Mouse (Mus musculus): ENCODE data around the gene Pgm2l1.
"Not testable (repeated sequence)": the region's sequence is repeated elsewhere in the genome, so short reads cannot be mapped to it uniquely, and the experiment has no call there.

Pgm2l1 gene

DNA sequence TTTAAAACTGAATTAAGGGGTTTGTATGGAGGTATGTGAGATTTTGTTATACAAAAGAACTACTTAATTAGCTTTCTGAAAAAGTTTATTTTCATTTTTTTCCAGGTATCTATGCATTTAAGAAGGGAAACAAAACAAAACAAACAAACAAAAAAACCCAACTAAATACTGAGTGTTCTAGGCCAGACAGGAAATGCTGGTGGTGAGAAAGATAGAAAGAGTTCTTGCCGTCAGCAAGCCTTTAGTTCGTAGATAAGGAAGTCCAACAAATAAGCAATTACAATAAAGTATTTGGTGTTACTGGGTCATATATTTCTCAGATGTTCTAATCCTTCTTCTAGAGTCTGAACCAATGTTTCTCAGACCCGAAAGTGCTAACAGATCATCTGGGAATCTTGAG lies 1.8 kb downstream of the Pgm2l1 start:
- DNase-seq (ENCODE audit: low read depth, low spot score): no peak

DNA sequence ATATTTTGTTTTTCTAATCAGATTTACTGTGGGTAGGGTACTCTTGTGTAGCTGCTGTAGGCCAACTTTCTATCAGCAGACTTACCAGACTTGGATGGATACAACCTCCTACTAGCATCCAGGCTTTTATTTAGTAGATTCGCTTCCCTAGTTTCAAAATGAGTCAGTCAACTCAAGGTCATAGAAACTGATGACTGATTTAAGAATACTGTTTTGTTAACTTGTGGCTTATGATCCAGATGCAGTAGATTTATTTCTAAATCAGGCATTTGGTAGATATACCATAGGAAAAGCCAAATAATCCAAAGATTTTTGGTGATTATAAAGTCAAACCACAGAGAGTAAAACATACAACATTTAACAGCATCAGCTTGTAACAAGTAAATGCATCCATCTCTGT lies 3.5 kb downstream of the Pgm2l1 start:
- DNase-seq (ENCODE audit: low read depth, low spot score): no peak

- DNase-seq (ENCODE audit: low read depth, low spot score): no peak
Observed at GRCm38 (mm10) chr7:100231661-100232060, 4.5 kb downstream of the Pgm2l1 start.

- no peak for DNase-seq (ENCODE audit: low read depth, low spot score)
Observed at GRCm38 (mm10) chr7:100233681-100234080, 6.5 kb downstream of the Pgm2l1 start.

GRCm38 (mm10) chr7:100234264-100234885 lies 7.2 kb downstream of the Pgm2l1 start:
- DNase-seq (ENCODE audit: low read depth, low spot score): no peak

DNA sequence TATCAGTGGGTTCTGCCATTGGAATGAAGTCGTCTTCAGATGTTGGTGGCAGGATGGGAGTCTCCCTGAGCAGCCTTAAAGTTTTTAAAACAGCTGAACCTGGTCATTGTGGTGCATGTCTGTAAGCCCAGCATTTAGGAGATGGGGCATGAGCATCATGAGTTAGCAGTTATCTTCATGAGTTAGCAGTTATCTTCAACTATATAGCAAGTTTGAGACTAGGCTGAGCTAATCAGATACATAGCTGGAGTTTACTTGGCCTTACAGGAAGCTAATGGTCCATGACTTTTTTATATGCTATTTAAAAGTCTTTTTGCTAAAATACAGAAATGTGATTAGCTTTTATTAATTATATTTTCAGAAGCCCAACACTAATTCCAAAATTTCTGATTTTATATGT lies 11.1 kb downstream of the Pgm2l1 start:
- DNase-seq (ENCODE audit: low read depth, low spot score): no peak

- no peak for DNase-seq (ENCODE audit: low read depth, low spot score)
Observed at GRCm38 (mm10) chr7:100240601-100241000, 13.4 kb downstream of the Pgm2l1 start.

DNA sequence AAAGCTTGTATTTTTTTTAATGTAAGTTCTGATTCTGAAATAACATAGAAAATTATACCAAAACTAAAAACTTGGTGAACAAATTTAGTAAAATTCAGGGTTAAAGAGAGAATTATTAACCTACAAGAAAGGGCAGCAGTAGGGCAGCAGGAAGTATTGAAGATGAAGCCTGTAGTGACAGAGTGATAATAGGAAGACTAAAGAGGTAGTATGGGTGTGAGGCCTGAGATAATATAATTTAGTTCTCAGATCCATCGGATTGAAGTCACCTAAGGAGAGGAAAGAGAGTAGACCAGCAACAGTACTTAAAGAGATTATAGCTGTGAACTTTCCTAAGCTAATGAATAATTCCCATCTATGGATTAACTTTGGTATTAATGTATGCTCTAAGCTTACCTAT lies 15.8 kb downstream of the Pgm2l1 start:
- DNase-seq (ENCODE audit: low read depth, low spot score): no peak

GRCm38 (mm10) chr7:100244225-100244624 lies 17.0 kb downstream of the Pgm2l1 start:
- no peak for DNase-seq (ENCODE audit: low read depth, low spot score)

DNA sequence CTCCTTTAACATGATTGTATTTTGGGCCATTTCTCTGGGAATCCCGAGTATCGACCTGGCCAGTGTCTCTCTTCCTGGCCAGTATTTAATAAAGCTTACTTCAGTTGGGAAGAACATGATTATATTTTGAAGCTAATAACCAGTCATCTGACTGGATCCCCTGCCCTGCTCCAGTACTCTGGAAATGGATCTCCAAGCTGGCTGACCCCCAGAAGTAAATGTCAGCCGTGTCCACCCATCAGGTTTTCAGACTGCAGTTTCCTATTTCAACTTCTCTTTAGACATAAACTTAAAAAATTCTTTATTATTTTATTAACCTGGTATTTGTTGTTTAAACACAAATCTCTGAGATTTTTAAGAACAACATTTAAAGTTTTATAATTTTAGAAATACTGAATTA lies 18.0 kb downstream of the Pgm2l1 start:
- DNase-seq (ENCODE audit: low read depth, low spot score): no peak

DNA sequence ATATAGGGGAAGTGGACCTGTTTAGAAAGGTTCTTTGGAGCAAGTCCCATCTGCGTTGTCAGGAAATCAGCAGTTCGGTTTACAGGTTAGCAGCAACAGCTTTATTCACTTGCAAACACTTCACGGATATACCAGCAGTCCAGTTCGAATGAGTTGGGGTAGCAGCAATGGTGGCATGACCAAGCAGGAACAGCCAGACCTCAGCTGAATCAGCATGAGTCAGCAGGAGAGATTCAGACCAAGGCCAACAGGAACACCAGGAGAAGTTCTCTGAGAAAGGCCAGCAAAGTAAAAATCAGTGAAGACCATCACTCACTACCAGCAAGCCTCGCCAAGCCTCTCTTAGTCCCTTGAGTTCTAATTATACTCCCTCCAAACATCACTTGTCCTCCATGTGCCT lies 23.5 kb downstream of the Pgm2l1 start:
- DNase-seq (ENCODE audit: low read depth, low spot score): no peak

GRCm38 (mm10) chr7:100262350-100262749 lies 35.2 kb downstream of the Pgm2l1 start:
- DNase-seq (ENCODE audit: low read depth, low spot score): no peak

GRCm38 (mm10) chr7:100264934-100265333 lies 37.7 kb downstream of the Pgm2l1 start:
- DNase-seq (ENCODE audit: low read depth, low spot score): not testable (repeated sequence)

GRCm38 (mm10) chr7:100272369-100272768 lies 45.2 kb downstream of the Pgm2l1 start:
- no peak for DNase-seq (ENCODE audit: low read depth, low spot score)

DNA sequence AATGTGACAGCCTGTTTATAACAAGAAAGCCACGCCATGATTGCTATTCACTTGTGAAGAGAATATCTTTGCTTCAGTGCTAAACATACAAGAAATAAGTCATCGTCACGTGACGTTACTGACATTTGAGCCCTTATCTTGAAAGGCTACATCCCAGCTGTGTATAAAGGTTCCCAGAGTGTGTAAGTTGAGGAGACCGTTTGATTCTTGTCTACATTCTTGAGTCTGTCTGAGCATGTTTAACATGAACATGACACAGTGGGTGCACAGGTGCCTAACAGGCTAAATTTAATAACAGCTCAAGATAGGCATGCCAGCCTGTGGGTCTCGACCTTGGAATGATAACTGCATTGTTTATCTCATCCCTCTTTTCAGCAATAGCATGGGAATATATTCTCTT lies 47.3 kb downstream of the Pgm2l1 start:
- DNase-seq (ENCODE audit: low read depth, low spot score): no peak

- no peak for DNase-seq (ENCODE audit: low read depth, low spot score)
Observed at GRCm38 (mm10) chr7:100276397-100276796, 49.2 kb downstream of the Pgm2l1 start.

DNA sequence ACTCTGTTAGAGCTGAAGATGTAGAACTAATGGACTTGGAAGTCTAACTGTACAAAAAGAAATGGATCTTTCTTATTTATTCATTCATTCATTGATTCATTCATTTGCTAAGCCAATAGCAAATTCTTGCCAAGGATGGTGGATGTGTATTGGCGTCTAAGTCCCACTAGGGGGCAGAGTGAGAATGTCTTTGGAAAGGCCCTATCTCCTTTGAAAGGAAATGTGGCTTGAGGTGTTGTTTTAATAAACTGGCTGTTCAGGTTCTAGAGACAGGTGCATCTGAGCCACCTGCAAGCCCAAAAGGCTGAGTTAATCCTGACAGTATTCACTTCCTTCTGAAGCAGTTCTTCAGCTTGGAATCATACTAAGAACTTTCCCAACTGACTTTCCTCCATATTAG lies 52.6 kb downstream of the Pgm2l1 start:
- peak; percentile 71 for DNase-seq (ENCODE audit: low read depth, low spot score)

- DNase-seq (ENCODE audit: low read depth, low spot score): peak; percentile 29
Observed at GRCm38 (mm10) chr7:100281596-100281995, 54.4 kb downstream of the Pgm2l1 start.

GRCm38 (mm10) chr7:100283298-100283697 lies 56.1 kb downstream of the Pgm2l1 start:
- DNase-seq (ENCODE audit: low read depth, low spot score): peak; percentile 22

- peak; percentile 32 for DNase-seq (ENCODE audit: low read depth, low spot score)
Observed at GRCm38 (mm10) chr7:100285383-100285782, 58.2 kb downstream of the Pgm2l1 start, which contains the start of gene P4ha3. Gene P4ha3, plus strand, starts transcription at chr7:100285520.

- peak; percentile 80 for DNase-seq (ENCODE audit: low read depth, low spot score)
Observed at GRCm38 (mm10) chr7:100287748-100288578, 60.8 kb downstream of the Pgm2l1 start.

DNA sequence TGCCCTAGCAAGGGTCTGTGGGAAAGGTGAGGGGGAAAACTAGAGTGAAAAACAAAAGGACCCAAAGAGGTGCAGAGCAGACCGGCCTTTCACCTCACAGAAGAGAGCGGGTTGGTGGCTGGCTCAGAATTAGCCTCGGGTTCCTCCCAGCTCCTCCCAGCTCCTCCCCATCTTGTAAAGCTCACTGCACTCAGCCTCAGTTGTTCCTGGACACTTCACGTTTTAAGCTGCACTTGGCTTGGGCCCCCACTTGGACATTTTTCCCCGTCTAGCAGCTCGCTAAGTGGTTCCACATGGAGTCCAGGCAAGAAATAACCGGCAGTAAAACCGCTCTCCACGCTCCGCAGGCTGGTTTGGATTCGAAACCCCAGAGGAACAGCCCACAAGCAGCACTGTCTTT lies 61.4 kb downstream of the Pgm2l1 start:
- DNase-seq (ENCODE audit: low read depth, low spot score): peak; percentile 58

DNA sequence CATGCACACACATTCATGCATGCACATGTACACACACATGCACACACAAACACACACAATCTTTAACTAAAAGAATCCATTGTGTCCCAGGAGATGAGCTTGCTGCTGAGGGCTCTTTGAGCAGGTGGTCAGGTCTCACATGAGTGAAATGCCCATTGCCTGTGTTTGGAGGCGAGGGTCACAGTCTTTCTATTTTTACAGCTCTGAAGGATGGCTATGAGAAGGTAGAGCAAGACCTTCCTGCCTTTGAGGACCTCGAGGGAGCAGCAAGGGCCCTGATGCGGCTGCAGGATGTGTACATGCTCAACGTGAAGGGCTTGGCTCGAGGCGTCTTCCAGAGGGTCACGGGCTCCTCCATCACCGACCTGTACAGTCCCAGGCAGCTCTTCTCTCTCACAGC lies 66.4 kb downstream of the Pgm2l1 start:
- DNase-seq (ENCODE audit: low read depth, low spot score): no peak

Measured in mesoderm, embryonic 11.5 days (tissue).